Mouse (Mus musculus) ZHBTc4 (cell line): ENCODE results near the gene Plin2.
"Not testable (repeated sequence)": the region's sequence is repeated elsewhere in the genome, so short reads cannot be mapped to it uniquely, and the experiment has no call there.

Experiments used
- DNase-seq: peaks from one replicate; pipeline ENCODE4 v3.0.0-alpha.2; 2011; ENCODE audit warnings: low read depth, low spot score

Plin2 gene

DNA sequence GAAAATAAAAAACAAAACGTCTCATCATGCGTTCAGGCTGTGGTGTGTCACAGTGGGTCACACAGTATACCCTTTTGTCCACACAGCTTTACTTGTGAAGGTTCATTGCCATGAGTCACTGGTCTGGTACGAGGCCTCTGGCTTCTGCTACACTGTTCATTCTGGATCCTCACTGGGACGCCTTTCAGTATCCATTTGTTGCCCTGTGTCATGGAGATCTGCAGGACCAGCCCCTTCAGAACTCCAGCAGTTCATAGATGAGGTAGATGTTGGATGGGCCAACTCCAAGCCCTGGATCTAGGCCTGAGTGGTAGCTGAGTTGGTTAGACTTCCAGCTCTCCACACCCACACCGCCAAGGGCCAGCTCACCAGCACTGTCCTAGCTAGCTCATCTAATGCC lies 13.9 kb upstream of the Plin2 start:
- DNase-seq: no peak

DNA sequence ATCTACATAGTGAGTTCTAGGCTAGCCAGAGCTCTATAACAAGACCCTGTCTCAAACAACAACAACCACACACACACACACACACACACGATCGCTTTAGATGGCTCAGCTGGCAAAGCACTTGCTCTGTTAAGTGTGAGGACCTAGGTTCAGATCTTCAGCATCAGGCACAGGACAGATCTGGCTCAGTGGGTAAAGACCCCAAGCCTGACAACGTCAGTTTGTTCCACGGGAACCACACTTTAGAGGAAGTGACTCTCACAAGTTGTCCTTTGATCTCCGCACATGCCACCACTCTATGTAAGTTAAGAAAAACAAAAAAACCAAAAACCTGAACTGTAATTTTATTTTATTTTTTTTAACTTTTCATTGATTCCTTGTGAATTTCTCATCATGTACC lies 13.4 kb upstream of the Plin2 start:
- DNase-seq: no peak

DNA sequence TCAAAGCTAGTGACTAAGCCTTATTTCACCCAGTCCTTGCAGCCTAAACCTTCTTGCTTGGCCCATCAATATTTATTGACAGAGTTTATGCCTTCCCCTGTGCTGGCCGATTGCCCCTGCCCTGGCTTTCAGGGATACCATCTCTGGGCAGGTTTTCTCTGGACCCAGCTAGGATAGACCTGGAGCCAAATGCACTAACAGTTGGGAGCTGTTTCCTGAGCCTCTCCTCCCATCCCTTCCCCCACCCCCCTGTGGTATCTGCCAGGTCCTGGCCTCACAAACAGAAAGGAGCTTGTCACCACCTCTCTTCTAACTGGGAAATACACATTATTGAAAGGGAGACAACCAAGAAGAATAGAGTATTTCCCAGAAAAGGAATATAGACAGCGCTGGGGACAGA lies 12.0 kb upstream of the Plin2 start:
- no peak for DNase-seq

DNA sequence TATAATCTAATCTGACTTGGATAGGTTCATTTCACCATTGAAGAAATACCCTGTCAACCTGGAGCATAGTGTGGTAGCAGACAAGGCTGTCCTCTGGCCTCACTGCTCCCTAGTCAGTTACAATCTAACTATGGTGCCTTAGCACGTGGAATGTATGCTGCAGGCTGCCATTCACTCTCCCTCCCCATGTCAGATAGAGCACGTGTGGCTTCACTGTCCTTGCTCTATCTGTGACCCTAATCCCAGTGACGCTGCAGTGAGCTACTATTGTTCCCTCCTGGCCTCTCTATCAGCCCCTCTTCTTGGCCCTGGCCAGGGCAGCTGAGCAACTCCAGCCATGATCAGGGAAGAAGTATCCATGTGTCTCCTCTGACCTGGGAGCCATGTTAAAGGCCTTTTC lies 11.6 kb upstream of the Plin2 start:
- DNase-seq: no peak

DNA sequence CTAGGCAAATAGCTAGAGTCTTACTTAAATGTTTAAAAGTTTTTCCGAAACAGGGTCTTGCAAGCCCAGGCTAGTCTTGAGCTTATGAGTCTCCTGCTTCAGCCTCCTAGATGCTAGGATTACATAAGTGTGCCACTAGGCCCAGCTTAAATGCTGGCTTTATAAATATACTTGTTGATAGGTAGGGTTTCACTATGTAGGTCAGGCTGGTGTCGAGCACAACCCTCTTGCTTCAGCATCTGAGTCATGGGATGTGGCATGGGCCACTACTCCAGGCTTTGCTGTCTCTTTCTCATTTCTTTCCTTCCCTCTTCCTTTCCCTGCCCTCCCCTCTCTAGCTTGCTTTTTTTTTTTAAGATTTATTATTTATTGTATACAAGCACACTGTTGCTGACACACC lies 9.8 kb upstream of the Plin2 start:
- no peak for DNase-seq

DNA sequence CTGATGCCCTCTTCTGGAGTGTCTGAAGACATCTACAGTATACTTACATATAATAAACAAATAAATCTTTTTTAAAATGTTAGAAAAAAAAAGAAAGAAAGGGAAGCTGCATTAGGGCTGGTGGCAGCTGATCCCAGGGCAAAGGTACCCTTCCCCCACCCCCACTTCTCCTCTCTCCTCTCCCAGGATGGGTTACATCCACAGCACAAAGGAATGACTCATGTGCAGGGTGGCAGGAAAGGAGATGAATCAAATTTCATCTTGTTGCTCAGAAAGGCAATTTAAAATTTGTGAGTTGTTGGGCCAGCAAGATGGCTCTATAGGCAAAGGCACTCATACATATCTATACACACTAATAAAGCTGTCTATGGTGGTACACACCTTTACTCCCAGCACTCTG lies 6.9 kb upstream of the Plin2 start:
- DNase-seq: no peak

DNA sequence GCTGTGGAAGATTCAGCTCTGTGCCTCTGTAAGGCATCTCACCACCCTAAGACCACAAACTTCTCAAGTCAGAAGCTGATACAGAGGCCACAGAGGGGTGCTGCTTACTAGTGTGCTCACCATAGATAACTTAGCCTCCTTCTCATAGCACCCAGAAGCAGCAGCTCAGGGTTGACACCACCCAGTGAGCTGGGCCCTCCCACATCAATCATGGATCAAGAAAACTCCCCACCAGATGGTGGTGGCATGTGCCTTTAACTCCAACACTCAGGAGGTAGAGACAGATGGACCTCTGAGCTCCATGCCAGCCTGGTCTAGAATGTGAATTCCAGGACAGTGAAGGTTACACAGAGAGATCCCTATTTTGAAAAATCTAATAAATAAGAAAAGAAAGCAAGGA lies 4.9 kb upstream of the Plin2 start:
- not testable (repeated sequence) for DNase-seq

DNA sequence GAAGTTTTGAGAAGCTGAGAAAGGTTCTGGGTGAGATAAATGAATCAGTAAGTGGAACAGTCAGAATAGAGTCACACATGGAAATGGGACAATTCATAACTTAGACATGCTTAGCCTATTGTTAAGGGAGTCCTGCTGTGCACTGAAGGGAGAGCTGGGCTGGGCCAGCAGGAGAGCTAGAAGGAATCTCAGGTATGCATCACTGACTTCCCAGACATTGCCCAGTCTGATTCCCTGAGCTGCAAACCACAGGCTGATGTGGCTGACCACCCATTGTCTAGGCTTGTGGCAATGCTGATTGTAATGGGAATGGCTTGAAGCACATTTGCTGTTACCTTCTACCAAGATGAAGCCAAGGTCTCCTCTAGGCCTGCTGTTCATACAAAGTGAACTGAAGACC lies 4.3 kb upstream of the Plin2 start:
- DNase-seq: peak; percentile 80

DNA sequence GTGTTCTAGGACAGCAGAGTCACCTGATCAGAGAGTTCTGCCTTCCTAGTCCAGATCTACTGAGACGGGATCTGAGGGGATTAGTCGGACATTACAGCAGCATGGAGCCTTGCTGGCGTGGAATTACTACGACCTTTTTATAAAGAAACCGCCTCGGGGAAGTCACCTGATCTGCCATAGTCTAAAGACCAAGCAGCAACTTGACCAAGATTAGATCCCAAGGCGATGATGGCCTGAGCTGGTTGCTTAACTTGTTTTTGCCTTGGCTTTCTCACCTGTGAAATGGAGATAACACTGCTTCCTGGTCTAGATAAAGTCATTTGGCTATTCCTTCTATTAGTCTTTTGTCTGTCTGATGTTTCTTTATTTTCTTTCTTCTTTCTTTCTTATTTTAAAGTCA lies 2.6 kb upstream of the Plin2 start:
- DNase-seq: no peak

DNA sequence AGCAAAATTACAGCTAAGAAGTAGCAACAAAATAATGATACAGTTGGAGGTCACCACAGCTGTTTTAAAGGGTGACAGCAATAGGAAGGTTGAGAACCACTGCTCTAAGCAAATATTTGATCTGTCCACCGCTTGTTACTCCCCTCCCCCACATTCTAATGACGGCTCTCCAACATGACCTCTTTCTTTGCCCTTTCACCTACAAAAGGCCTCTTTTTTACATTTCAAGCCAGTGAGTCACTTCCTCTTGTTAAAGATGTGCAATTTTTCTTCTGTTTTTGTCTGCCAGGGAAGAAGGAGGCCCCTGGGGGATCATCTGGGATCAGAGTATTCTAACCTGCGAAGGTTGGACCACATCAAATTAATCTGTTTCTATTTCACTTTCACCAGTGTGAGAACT lies 1.9 kb upstream of the Plin2 start:
- DNase-seq: no peak

DNA sequence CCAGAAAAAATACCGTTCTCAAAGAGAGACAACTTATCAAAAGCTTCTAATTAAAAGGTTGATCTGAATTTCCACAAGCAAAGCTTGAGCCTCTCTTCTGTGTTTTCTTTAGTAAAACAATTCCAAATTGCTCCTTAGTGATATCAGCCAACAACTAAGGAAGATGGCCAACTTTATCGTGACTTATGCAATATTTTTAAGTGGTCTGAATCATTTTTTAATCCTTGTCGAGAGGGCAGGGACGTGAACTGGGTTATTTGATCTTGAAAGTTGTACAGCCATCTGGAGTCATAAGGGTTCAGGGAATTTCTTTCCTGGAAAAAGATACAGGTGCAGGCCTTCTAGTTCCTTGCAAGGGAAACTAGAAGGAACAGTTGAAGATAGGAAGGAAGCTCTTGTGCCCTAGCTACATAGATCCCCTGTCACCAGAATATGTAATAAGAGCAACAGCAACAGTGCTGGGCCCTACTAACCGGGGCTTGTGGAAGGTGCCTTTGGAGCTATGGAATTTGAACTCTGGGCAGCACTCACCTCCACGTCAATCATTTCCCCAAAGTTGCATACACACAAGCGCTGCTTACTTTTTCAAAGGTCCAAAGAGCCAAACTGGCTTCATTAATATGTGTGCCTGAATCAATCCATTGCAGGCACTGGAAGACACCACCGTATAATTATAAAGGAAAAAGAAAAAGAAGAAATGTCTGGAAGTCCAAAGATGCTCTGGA lies 884 bp upstream of the Plin2 start:
- DNase-seq: no peak

DNA sequence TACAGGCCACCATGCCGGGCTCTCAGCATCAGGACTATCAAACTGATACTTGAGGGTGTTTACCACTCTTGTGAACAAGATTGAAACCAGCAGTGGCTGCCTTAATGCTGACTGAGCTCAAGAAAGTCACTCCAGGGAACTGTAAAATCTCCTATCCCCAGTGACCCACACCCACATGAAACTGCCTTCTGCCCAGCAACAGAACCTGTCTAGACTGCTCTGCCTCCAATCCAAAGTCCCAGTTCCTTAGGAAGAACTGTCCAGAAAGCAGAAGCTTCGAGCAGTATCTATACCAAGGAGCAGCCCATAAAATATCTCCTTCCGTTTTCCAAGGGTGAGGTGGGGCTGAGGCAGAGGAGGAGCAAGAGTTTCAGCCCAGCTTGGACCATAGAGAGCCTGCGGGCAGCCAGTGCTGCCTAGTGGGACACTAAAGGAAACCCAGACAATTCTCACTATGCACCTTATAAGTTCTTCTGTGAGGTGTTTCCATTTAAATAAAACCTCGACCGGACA lies 563 bp downstream of the Plin2 start:
- DNase-seq: not testable (repeated sequence)

DNA sequence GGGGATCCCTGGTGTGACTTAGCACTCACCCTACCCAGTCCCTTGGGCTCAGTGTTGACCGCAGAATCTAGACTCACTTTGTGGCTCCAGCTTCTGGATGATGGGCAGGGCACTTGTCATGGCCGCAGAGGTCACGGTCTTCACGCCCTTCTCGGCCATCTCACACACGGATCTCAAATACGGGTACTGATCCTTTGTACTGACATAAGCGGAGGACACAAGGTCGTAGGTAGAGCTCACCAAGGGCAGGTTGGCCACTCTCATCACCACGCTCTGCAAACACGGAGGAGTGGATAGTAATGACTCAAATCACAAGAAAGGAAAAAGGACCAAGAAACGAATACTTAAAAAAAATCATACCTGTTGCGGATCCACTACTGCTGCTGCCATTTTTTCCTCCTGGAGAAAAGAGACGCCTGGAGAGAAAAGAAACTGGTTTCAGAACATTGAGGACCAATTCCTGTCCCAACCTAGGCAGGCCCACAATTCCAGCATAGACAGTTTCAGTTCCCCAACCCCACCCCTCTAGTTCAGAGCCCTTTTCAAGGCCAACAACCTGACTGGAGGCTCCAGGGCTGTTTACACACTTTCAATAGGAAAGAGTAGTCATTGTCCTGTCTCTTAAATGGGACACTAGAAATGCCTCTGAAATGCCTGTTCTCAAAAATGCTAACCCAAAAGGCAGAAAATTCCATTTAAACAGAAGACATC lies 1.4 kb downstream of the Plin2 start:
- no peak for DNase-seq

DNA sequence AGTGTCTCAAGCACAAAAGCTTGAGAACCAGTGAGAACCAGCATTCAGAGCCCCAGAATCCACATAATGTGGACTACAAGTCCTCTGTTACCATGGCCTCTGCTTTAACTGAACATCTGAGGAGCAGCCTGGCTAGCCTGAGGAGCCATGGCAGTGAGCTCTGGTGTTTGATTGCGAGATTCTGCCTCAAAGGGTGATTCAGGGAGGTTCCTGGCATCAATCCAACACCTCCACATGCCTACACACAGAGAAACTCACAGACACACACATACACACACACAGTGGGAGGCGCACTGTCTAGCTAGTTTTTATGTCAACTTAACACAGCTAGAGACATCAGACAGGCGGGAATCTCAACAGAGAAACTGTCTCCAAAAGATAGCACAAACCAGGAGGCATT lies 4.3 kb downstream of the Plin2 start:
- no peak for DNase-seq

DNA sequence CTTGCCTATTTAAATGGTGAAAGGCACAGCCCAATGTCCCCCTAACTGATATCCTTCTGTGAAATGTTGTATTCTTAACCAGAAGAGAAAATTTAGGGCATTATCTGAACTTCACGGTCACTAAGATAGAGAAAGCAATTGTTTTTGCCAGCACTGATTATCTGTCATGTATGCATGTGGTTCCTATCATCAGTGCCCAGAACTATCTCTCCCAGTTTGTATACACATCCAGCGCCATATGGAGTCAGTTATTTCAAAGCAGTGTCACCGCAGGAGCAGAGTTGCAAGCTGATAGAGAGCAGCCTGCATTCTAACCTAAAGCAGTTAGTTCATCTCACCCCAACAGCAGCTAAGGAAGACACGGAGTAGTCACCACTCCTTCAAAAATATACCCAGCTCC lies 5.9 kb downstream of the Plin2 start:
- DNase-seq: no peak

DNA sequence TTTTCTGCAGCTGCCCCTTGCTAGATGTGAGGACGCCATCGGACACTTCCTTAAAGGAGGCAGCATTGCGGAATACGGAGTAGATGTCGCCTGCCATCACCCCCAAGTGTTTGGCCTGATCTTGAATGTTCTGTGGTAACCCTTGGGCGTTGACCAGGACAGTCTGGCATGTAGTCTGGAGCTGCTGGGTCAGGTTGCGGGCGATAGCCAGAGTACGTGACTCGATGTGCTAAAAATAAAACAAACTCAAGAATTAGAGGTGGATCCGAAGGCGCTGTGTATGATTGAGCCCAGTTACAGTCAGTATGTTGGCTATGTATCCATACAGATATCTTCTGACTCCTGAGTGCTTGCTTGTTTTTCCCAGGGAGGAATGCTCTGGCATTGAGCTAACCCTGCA lies 12.7 kb downstream of the Plin2 start:
- no peak for DNase-seq

DNA sequence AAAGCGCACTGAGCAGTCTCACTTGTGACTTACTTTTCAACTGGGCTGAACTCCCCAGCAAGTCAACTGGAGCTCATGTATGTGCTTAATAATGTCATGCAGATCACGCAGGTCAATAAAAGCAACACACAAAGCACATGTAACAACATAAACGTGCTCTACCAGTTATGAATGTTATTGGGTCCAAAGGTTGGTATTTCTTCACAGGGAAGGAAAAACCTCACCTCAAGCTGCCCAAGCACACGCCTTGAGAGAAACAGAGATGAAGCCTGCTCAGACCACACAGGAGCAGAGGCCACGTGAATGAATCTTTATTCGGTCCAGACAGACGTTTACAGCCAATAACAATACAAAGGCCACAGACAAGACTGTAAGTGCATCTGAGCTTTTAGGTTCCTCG lies 13.4 kb downstream of the Plin2 start:
- not testable (repeated sequence) for DNase-seq

DNA sequence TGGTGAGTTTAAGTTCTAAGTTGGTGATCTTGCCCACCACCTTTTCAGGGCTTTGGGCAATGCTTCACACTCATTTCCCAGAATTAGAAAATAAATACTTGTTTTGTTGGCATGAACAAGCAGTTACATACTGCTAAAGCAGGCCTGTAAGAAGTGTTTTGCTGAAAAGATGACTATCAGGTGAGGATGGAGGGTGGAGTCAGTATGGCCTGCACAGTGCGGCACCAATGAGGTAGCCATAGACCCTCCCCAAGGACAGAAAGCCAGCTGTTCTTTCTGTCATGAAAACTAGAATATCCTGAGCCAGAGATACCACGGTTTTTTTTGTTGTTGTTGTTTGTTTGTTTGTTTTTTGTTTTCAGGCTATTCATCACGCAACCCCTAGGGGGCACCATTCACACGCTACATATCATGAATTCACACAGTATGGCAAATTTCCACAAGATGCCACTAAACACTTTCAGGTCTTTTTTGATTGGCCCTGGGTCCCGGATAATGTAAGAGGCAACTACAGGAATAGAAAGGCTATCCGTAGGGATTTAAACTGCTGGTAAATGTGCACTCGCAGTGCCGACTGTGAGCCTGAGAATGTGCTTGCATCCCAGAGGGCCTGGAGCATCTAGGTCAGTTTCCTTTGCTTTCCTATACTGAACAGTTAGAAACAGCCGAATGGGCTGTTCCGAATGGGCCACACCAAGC lies 18.0 kb downstream of the Plin2 start:
- DNase-seq: peak; percentile 67

DNA sequence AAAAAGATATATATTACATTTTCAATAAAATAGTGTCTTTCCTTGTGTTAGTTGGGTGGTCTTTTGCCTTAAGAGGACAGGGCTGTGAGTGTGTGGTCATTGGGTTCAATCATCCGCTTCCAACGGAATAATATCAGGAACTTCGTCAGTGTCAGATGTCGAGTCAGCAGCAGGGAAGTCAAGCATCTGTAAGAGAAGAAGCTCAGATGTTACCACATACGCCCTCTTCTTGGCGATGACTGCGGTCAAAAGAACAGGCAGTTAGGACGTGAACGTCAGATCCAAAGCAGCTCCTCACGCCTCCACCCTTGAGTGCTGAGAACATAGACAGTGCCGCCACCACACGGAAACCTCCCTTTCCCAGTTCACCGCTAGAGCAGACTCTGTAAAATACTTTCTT lies 21.5 kb downstream of the Plin2 start:
- DNase-seq: not testable (repeated sequence)

DNA sequence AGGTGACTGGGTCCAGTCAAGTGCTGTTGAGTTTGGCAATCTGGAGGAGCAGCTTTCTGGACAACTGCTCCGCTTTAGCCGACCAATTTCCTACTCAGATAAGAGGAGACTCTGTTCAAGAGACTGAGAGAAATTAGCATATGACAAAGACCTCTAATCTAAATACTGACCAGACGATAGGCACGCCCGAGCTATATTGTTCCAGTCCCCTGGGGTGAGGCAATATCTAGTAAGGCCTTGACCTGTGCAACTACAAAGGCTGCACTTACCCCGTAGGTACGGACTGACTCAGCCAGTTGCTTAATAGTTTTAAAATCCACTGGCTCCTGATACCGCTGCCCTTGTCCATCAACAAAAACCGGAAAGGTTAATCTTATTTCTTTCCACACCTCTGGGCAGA lies 32.3 kb downstream of the Plin2 start:
- peak; percentile 75 for DNase-seq

DNA sequence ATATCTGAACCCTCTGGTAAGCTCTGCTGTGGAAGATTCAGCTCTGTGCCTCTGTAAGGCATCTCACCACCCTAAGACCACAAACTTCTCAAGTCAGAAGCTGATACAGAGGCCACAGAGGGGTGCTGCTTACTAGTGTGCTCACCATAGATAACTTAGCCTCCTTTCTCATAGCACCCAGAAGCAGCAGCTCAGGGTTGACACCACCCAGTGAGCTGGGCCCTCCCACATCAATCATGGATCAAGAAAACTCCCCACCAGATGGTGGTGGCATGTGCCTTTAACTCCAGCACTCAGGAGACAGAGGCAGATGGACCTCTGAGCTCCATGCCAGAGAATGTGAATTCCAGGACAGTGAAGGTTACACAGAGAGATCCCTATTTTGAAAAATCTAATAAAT lies 35.0 kb downstream of the Plin2 start:
- not testable (repeated sequence) for DNase-seq

DNA sequence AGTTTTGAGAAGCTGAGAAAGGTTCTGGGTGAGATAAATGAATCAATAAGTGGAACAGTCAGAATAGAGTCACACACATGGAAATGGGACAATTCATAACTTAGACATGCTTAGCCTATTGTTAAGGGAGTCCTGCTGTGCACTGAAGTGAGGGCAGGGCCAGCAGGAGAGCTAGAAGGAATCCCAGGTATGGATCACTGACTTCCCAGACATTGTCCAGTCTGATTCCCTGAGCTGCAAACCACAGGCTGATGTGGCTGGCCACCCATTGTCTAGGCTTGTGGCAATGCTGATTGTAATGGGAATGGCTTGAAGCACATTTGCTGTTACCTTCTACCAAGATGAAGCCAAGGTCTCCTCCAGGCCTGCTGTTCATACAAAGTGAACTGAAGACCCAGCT lies 35.5 kb downstream of the Plin2 start:
- DNase-seq: peak; percentile 40

DNA sequence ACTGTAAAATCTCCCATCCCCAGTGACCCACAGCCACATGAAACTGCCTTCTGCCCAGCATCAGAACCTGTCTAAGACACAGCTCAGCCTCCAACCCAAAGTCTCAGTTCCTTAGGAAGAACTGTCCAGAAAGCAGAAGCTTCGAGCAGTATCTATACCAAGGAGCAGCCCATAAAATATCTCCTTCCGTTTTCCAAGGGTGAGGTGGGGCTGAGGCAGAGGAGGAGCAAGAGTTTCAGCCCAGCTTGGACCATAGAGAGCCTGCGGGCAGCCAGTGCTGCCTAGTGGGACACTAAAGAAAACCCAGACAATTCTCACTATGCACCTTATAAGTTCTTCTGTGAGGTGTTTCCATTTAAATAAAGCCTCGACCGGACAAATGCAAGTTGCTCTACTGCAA lies 37.3 kb downstream of the Plin2 start:
- DNase-seq: not testable (repeated sequence)
